Mouse (Mus musculus) G1E (cell line): ENCODE data around the gene Ppfia1. TPM values are rescaled to one million over a fixed set of nuclear protein-coding genes. Genes with fewer than 3 reads are reported as not detected.
A peak's percentile ranks its signal among the peaks of the same experiment; 100 is the strongest.

Experiments
- ATAC-seq: 2 replicates; pipeline ENCODE4 v1.8.0; 2016; ENCODE audit warnings: mild to moderate bottlenecking; ENCODE audit not compliant: insufficient number of reproducible peaks, poor library complexity, low FRiP score, severe bottlenecking; ENCODE audit errors: extremely low read depth
- DNase-seq: peaks from one replicate; pipeline ENCODE4 v3.0.0; 2012; ENCODE audit warnings: low spot score
- H3K27me3 ChIP-seq: 2 replicates; pipeline ENCODE4 v1.6.1; 2012; ENCODE audit warnings: mild to moderate bottlenecking, low read length, inconsistent platforms; ENCODE audit not compliant: insufficient read depth
- H3K36me3 ChIP-seq: replicated peaks from 2 replicates; pipeline ENCODE3; 2012; ENCODE audit warnings: mild to moderate bottlenecking, inconsistent platforms
- H3K4me1 ChIP-seq: 2 replicates; pipeline ENCODE4 v1.6.1; 2012; ENCODE audit warnings: low read depth, low read length, inconsistent platforms, mixed read lengths; ENCODE audit not compliant: insufficient read depth
- H3K4me3 ChIP-seq: 2 replicates; pipeline ENCODE4 v1.5.1; 2012; ENCODE audit warnings: low read depth, mild to moderate bottlenecking, inconsistent platforms, low read length, moderate library complexity, mixed read lengths
- H3K9me3 ChIP-seq: replicated peaks from 2 replicates; pipeline ENCODE4 v1.6.1; 2012; ENCODE audit warnings: inconsistent platforms
- CTCF ChIP-seq: IDR thresholded peaks from 2 replicates; pipeline ENCODE4 v1.5.1; 2012; ENCODE audit warnings: low read depth, low read length, inconsistent platforms, mixed read lengths
- GATA1 ChIP-seq: IDR thresholded peaks from 2 replicates; pipeline ENCODE4 v1.6.1; 2012; ENCODE audit warnings: borderline replicate concordance, low read length, inconsistent platforms, mixed read lengths
- GATA2 ChIP-seq: IDR thresholded peaks from 2 replicates; pipeline ENCODE4 v1.6.1; 2012; ENCODE audit warnings: low read depth, low read length, inconsistent platforms, borderline replicate concordance
- POLR2AphosphoS5 ChIP-seq: IDR thresholded peaks from 2 replicates; pipeline ENCODE4 v1.6.1; 2012; ENCODE audit warnings: low read depth, low read length, inconsistent platforms; ENCODE audit not compliant: insufficient replicate concordance
- TAL1 ChIP-seq: conservative IDR thresholded peaks from 2 replicates; pipeline ENCODE4 v1.6.1; 2012; ENCODE audit warnings: low read depth, low read length, inconsistent platforms, mixed read lengths
- polyA plus RNA-seq: library from polyadenylated mRNA; stranded (reverse); fragments of >175 nt; gene quantifications from 2 replicates; pipeline ENCODE4 v1.2.3, GENCODE M21; 2012
- total RNA-seq, 2 experiments: library from RNA; stranded (forward) in 1 of 2; stranded (reverse) in 1 of 2; fragments of 200-1000 nt in 1 of 2; fragments of >200 nt in 1 of 2; fragmentation: Nextera tagmentation in 1 of 2; gene quantifications; 2 replicates each; pipeline ENCODE4 v1.2.3; 2014 to 2017

Gene Ppfia1
- total and polyA plus RNA-seq, 3 experiments: 62.3 to 103 (median 68.1) TPM

GRCm38 (mm10) chr7:144516711-144517110 lies 36.8 kb downstream of the Ppfia1 start:
- H3K4me3 ChIP-seq: no peak overlapping the region
- no peak for TF ChIP-seq GATA2
- H3K4me1 ChIP-seq: peaks cover 12% of the 10 kb centered on the region; the same call in 1 of the 2 replicates
- no peaks in the 10 kb centered on the region for H3K9me3 ChIP-seq
- H3K27me3 ChIP-seq: no peaks in the 10 kb centered on the region
- ATAC-seq (no peak), DNase-seq (no peak)
- H3K36me3 ChIP-seq: peaks cover 93% of the 10 kb centered on the region

- no peak overlapping the region for H3K4me3 ChIP-seq
- H3K27me3 ChIP-seq: no peaks in the 10 kb centered on the region
- TF ChIP-seq TAL1 (no peak), CTCF (no peak), GATA1 (no peak), GATA2 (no peak), POLR2AphosphoS5 (no peak)
- H3K9me3 ChIP-seq: no peaks in the 10 kb centered on the region
- peaks cover 97% of the 10 kb centered on the region for H3K36me3 ChIP-seq
- DNase-seq (no peak), ATAC-seq (no peak)
- peaks cover 11% of the 10 kb centered on the region for H3K4me1 ChIP-seq
These were observed 44.4 kb downstream of the Ppfia1 start for GRCm38 (mm10) chr7:144509090-144509489.

GRCm38 (mm10) chr7:144506807-144507206 lies 46.7 kb downstream of the Ppfia1 start:
- no peak for DNase-seq
- H3K9me3 ChIP-seq: no peaks in the 10 kb centered on the region
- peaks cover 11% of the 10 kb centered on the region for H3K4me1 ChIP-seq
- TF ChIP-seq GATA2 (no peak), TAL1 (no peak), CTCF (no peak), GATA1 (no peak), POLR2AphosphoS5 (no peak)
- no peaks in the 10 kb centered on the region for H3K27me3 ChIP-seq
- H3K36me3 ChIP-seq: peaks cover 97% of the 10 kb centered on the region
- ATAC-seq: no peak
- no peak overlapping the region for H3K4me3 ChIP-seq

GRCm38 (mm10) chr7:144503959-144504358 lies 49.6 kb downstream of the Ppfia1 start:
- no peak overlapping the region for H3K4me3 ChIP-seq
- H3K36me3 ChIP-seq: peaks cover 99% of the 10 kb centered on the region
- TF ChIP-seq CTCF: no peak
- no peak for TF ChIP-seq POLR2AphosphoS5
- no peak for TF ChIP-seq GATA1
- no peak for TF ChIP-seq TAL1
- TF ChIP-seq GATA2: no peak

GRCm38 (mm10) chr7:144492931-144493330 lies 60.6 kb downstream of the Ppfia1 start:
- TF ChIP-seq GATA2: no peak
- peak; percentile 46 for TF ChIP-seq TAL1
- no peak for TF ChIP-seq POLR2AphosphoS5
- DNase-seq (peak; percentile 77), ATAC-seq (peak; percentile 92)
- Histone ChIP-seq H3K4me3 (no peak overlapping the region), H3K36me3 (peaks cover 88% of the 10 kb centered on the region), H3K27me3 (no peaks in the 10 kb centered on the region), H3K9me3 (no peaks in the 10 kb centered on the region), H3K4me1 (peaks cover 39% of the 10 kb centered on the region)

More at GRCm38 (mm10) chr7:144503959-144504358, 49.6 kb downstream of the Ppfia1 start:
- DNase-seq (no peak), ATAC-seq (no peak)
- H3K4me1 ChIP-seq: peaks cover 11% of the 10 kb centered on the region
- H3K9me3 ChIP-seq: no peaks in the 10 kb centered on the region
- no peaks in the 10 kb centered on the region for H3K27me3 ChIP-seq

GRCm38 (mm10) chr7:144490201-144490873 lies 63.2 kb downstream of the Ppfia1 start:
- peaks cover 85% of the 10 kb centered on the region for H3K36me3 ChIP-seq
- ATAC-seq: no peak

More at GRCm38 (mm10) chr7:144490201-144490873, 63.2 kb downstream of the Ppfia1 start:
- TF ChIP-seq GATA1 (no peak), TAL1 (no peak), POLR2AphosphoS5 (no peak), GATA2 (no peak), CTCF (no peak)
- H3K4me1 ChIP-seq: peaks cover 35% of the 10 kb centered on the region
- no peak for DNase-seq
- H3K27me3 ChIP-seq: no peaks in the 10 kb centered on the region
- H3K4me3 ChIP-seq: no peak overlapping the region
- no peaks in the 10 kb centered on the region for H3K9me3 ChIP-seq
